Mouse (Mus musculus): ENCODE results near the gene Nkd2. TPM values are rescaled to one million over a fixed set of nuclear protein-coding genes. Genes with fewer than 3 reads are reported as not detected.

Gene Nkd2
- 7.9 and 8.8 TPM in 2 replicates for polyA plus RNA-seq (2016; fragmentation: Nextera tagmentation; extraction: Ambion mirVana)

- H3K4me3 ChIP-seq (replicated peaks), result peak within 1 kb of the TSS; percentile 62
- ATAC-seq (ENCODE audit: low FRiP score), result peak; percentile 92
- peak within 1 kb of the TSS; percentile 67 for H3K9ac ChIP-seq
- H3K4me2 ChIP-seq, result peak within 1 kb of the TSS; percentile 91
- peaks cover 9% of the 10 kb centered on the region; the same call in 1 of the 2 replicates for H3K4me1 ChIP-seq
- no peaks in the 10 kb centered on the region for H3K36me3 ChIP-seq (replicated peaks)
- no peaks in the 10 kb centered on the region for H3K9me3 ChIP-seq
- WGBS, result under 1% methylated on average over 38 of the region's 38 CpGs
- H3K27ac ChIP-seq, result no peak within 1 kb of the TSS
- H3K27me3 ChIP-seq, result peaks cover 40% of the 10 kb centered on the region
These were observed at the start of gene Nkd2 for GRCm38 (mm10) chr13:73847465-73847836. Gene Nkd2, minus strand, starts transcription at chr13:73847631.

- ATAC-seq (ENCODE audit: low FRiP score), result no peak
- Histone ChIP-seq H3K27me3 (no peaks in the 10 kb centered on the region; the same call in 1 of the 2 replicates), H3K4me1 (no peaks in the 10 kb centered on the region), H3K9ac (no peak overlapping the region), H3K9me3 (no peaks in the 10 kb centered on the region), H3K4me3 (replicated peaks) (no peak overlapping the region), H3K36me3 (replicated peaks) (no peaks in the 10 kb centered on the region), H3K4me2 (no peak overlapping the region), H3K27ac (no peak overlapping the region)
- WGBS, result 57% methylated on average over 6 of the region's 6 CpGs
These were observed 45.2 kb upstream of the Nkd2 start for GRCm38 (mm10) chr13:73892493-73893178.

GRCm38 (mm10) chr13:73887415-73887874 lies 40.0 kb upstream of the Nkd2 start:
- H3K27ac ChIP-seq, result no peak overlapping the region
- ATAC-seq (ENCODE audit: low FRiP score), result no peak
- 80% methylated on average over 4 of the region's 4 CpGs for WGBS

GRCm38 (mm10) chr13:73886601-73887000 lies 39.2 kb upstream of the Nkd2 start:
- H3K36me3 ChIP-seq (replicated peaks), result no peaks in the 10 kb centered on the region
- H3K4me3 ChIP-seq (replicated peaks), result no peak overlapping the region
- no peak overlapping the region for H3K4me2 ChIP-seq
- no peaks in the 10 kb centered on the region for H3K9me3 ChIP-seq
- 78% methylated on average over 5 of the region's 5 CpGs for WGBS
- no peak overlapping the region for H3K27ac ChIP-seq
- no peak for ATAC-seq (ENCODE audit: low FRiP score)
- H3K27me3 ChIP-seq, result no peaks in the 10 kb centered on the region; the same call in 1 of the 2 replicates
- no peaks in the 10 kb centered on the region for H3K4me1 ChIP-seq
- no peak overlapping the region for H3K9ac ChIP-seq

More at GRCm38 (mm10) chr13:73887415-73887874, 40.0 kb upstream of the Nkd2 start:
- Histone ChIP-seq H3K27me3 (no peaks in the 10 kb centered on the region; the same call in 1 of the 2 replicates), H3K9me3 (no peaks in the 10 kb centered on the region), H3K4me3 (replicated peaks) (no peak overlapping the region), H3K4me1 (no peaks in the 10 kb centered on the region), H3K36me3 (replicated peaks) (no peaks in the 10 kb centered on the region), H3K9ac (no peak overlapping the region), H3K4me2 (no peak overlapping the region)

GRCm38 (mm10) chr13:73886066-73886465 lies 38.6 kb upstream of the Nkd2 start:
- Histone ChIP-seq H3K4me1 (no peaks in the 10 kb centered on the region), H3K9me3 (no peaks in the 10 kb centered on the region), H3K27ac (no peak overlapping the region), H3K27me3 (no peaks in the 10 kb centered on the region; the same call in 1 of the 2 replicates), H3K4me3 (replicated peaks) (no peak overlapping the region), H3K36me3 (replicated peaks) (no peaks in the 10 kb centered on the region), H3K4me2 (no peak overlapping the region), H3K9ac (no peak overlapping the region)
- 73% methylated on average over 4 of the region's 4 CpGs for WGBS
- ATAC-seq (ENCODE audit: low FRiP score), result no peak

- no peak for ATAC-seq (ENCODE audit: low FRiP score)
- Histone ChIP-seq H3K9me3 (no peaks in the 10 kb centered on the region), H3K9ac (no peak overlapping the region), H3K27ac (no peak overlapping the region), H3K4me3 (replicated peaks) (no peak overlapping the region), H3K4me1 (no peaks in the 10 kb centered on the region), H3K27me3 (no peaks in the 10 kb centered on the region; the same call in 1 of the 2 replicates), H3K36me3 (replicated peaks) (no peaks in the 10 kb centered on the region), H3K4me2 (no peak overlapping the region)
- WGBS, result 78% methylated on average over 4 of the region's 4 CpGs
These were observed 38.2 kb upstream of the Nkd2 start for GRCm38 (mm10) chr13:73885656-73886055.

GRCm38 (mm10) chr13:73881347-73881746 lies 33.9 kb upstream of the Nkd2 start:
- H3K36me3 ChIP-seq (replicated peaks), result no peaks in the 10 kb centered on the region
- no peak overlapping the region for H3K27ac ChIP-seq
- H3K9me3 ChIP-seq, result no peaks in the 10 kb centered on the region
- no peak overlapping the region for H3K4me3 ChIP-seq (replicated peaks)
- no peak overlapping the region for H3K4me2 ChIP-seq
- H3K27me3 ChIP-seq, result no peaks in the 10 kb centered on the region
- no peak overlapping the region for H3K9ac ChIP-seq
- WGBS, result 80% methylated on average over 8 of the region's 8 CpGs
- H3K4me1 ChIP-seq, result no peaks in the 10 kb centered on the region
- ATAC-seq (ENCODE audit: low FRiP score), result no peak

- H3K9me3 ChIP-seq, result no peaks in the 10 kb centered on the region
- no peak for ATAC-seq (ENCODE audit: low FRiP score)
These were observed 32.4 kb upstream of the Nkd2 start for GRCm38 (mm10) chr13:73879824-73880223.

GRCm38 (mm10) chr13:73872159-73872558 lies 24.7 kb upstream of the Nkd2 start:
- Histone ChIP-seq H3K27ac (no peak overlapping the region), H3K9ac (no peak overlapping the region), H3K4me1 (no peaks in the 10 kb centered on the region), H3K4me3 (replicated peaks) (no peak overlapping the region), H3K36me3 (replicated peaks) (no peaks in the 10 kb centered on the region), H3K27me3 (peaks cover 1% of the 10 kb centered on the region; the same call in 1 of the 2 replicates), H3K4me2 (no peak overlapping the region), H3K9me3 (no peaks in the 10 kb centered on the region)
- ATAC-seq (ENCODE audit: low FRiP score), result no peak
- 65% methylated on average over 2 of the region's 2 CpGs for WGBS

More at GRCm38 (mm10) chr13:73879824-73880223, 32.4 kb upstream of the Nkd2 start:
- 79% methylated on average over 5 of the region's 5 CpGs for WGBS
- H3K4me1 ChIP-seq, result no peaks in the 10 kb centered on the region
- H3K9ac ChIP-seq, result no peak overlapping the region
- no peak overlapping the region for H3K27ac ChIP-seq
- H3K4me3 ChIP-seq (replicated peaks), result no peak overlapping the region
- no peaks in the 10 kb centered on the region for H3K27me3 ChIP-seq
- no peak overlapping the region for H3K4me2 ChIP-seq
- H3K36me3 ChIP-seq (replicated peaks), result no peaks in the 10 kb centered on the region

- Histone ChIP-seq H3K4me1 (peaks cover 9% of the 10 kb centered on the region; the same call in 1 of the 2 replicates), H3K27ac (no peak overlapping the region), H3K27me3 (peaks cover 40% of the 10 kb centered on the region), H3K36me3 (replicated peaks) (no peaks in the 10 kb centered on the region), H3K9me3 (no peaks in the 10 kb centered on the region), H3K4me2 (peak overlapping the region; percentile 91), H3K9ac (peak overlapping the region; percentile 67), H3K4me3 (replicated peaks) (peak overlapping the region; percentile 62)
- ATAC-seq (ENCODE audit: low FRiP score), result peak; percentile 78
- under 1% methylated on average over 57 of the region's 65 CpGs for WGBS
These were observed 604 bp downstream of the Nkd2 start for GRCm38 (mm10) chr13:73846589-73847464.

GRCm38 (mm10) chr13:73842696-73843095 lies 4.7 kb downstream of the Nkd2 start:
- Histone ChIP-seq H3K27ac (no peak overlapping the region), H3K4me2 (no peak overlapping the region), H3K27me3 (peaks cover 28% of the 10 kb centered on the region), H3K4me3 (replicated peaks) (no peak overlapping the region), H3K4me1 (peaks cover 12% of the 10 kb centered on the region), H3K9ac (no peak overlapping the region), H3K36me3 (replicated peaks) (no peaks in the 10 kb centered on the region), H3K9me3 (no peaks in the 10 kb centered on the region)
- no peak for ATAC-seq (ENCODE audit: low FRiP score)

GRCm38 (mm10) chr13:73839740-73840139 lies 7.7 kb downstream of the Nkd2 start:
- H3K27me3 ChIP-seq, result 0 out of 2 replicates have a peak, but pooled peaks cover 2% of the 10 kb centered on the region
- no peaks in the 10 kb centered on the region for H3K9me3 ChIP-seq
- peaks cover 7% of the 10 kb centered on the region; the same call in 1 of the 2 replicates for H3K4me1 ChIP-seq
- no peaks in the 10 kb centered on the region for H3K36me3 ChIP-seq (replicated peaks)
- H3K4me3 ChIP-seq (replicated peaks), result no peak overlapping the region
- no peak for ATAC-seq (ENCODE audit: low FRiP score)
- WGBS, result 82% methylated on average over 4 of the region's 4 CpGs
- no peak overlapping the region for H3K27ac ChIP-seq
- no peak overlapping the region for H3K4me2 ChIP-seq
- H3K9ac ChIP-seq, result no peak overlapping the region

All from forebrain, embryonic 12.5 days (tissue).